ENCODE assay signal across 8 mouse cellular contexts in genomic region chr6:86849692-86850445, GRCm38 (mm10). TPM values are rescaled to one million over a fixed set of nuclear protein-coding genes. Genes with fewer than 3 reads are reported as not detected.
DNase-seq lines count a peak whose midpoint lies in the region; ATAC-seq and TF ChIP-seq lines count a peak whose summit lies in the region.

No protein-coding gene starts in this region.

- intact Hi-C loops in left cerebral cortex, postnatal 36 days (cut with DNase I) = loop anchor here (2.0 kb wide), 1 partner anchor 69 kb away; no protein-coding TSS in a partner anchor

- under 1% methylated on average over 35 of the region's 36 CpGs for WGBS in forebrain, embryonic 13.5 days
- WGBS in hindbrain, embryonic 15.5 days = under 1% methylated on average over 36 of the region's 36 CpGs
- under 1% methylated on average over 36 of the region's 36 CpGs for WGBS in liver, adult 2 months
- under 1% methylated on average over 36 of the region's 36 CpGs for WGBS in midbrain, postnatal 0 days

- peak; percentile 66 for ATAC-seq in forebrain, embryonic 13.5 days
- ATAC-seq in hindbrain, embryonic 15.5 days (ENCODE audit: low FRiP score, low read depth) = peak; percentile 59; the same call in 1 of the 2 replicates
- peak; percentile 66 for ATAC-seq in midbrain, postnatal 0 days (ENCODE audit: low FRiP score)

- peak overlapping the region; percentile 91 for H3K4me2 ChIP-seq in forebrain, embryonic 13.5 days
- H3K4me2 ChIP-seq in hindbrain, embryonic 15.5 days = peak overlapping the region; percentile 92
- H3K4me2 ChIP-seq in midbrain, postnatal 0 days (ENCODE audit: low read depth, low read length, poor library complexity, severe bottlenecking) = peak overlapping the region; percentile 79

- peak overlapping the region; percentile 89 for H3K9ac ChIP-seq in forebrain, embryonic 13.5 days
- H3K9ac ChIP-seq in hindbrain, embryonic 15.5 days = peak overlapping the region; percentile 93
- H3K9ac ChIP-seq in liver, adult 2 months (ENCODE audit: low read depth, low read length) = peak overlapping the region; percentile 83
- peak overlapping the region; percentile 83 for H3K9ac ChIP-seq in midbrain, postnatal 0 days (replicated peaks; ENCODE audit: low read length, poor library complexity, severe bottlenecking)

- H3K9me3 ChIP-seq in forebrain, embryonic 13.5 days (replicated peaks) = no peaks in the 10 kb centered on the region
- H3K9me3 ChIP-seq in hindbrain, embryonic 15.5 days = no peaks in the 10 kb centered on the region
- H3K9me3 ChIP-seq in midbrain, postnatal 0 days (ENCODE audit: low read length) = no peaks in the 10 kb centered on the region

- peak overlapping the region; percentile 77 for H3K4me3 ChIP-seq in forebrain, embryonic 13.5 days
- peak overlapping the region; percentile 94 for H3K4me3 ChIP-seq in hindbrain, embryonic 15.5 days
- peak overlapping the region; percentile 79 for H3K4me3 ChIP-seq in liver, adult 2 months (ENCODE audit: insufficient read depth, low read depth, low read length)
- H3K4me3 ChIP-seq in midbrain, postnatal 0 days (ENCODE audit: low read depth, low read length) = peak overlapping the region; percentile 89

- TF ChIP-seq POLR2A in liver, adult 2 months (IDR thresholded peaks at IDR 0.05; ENCODE audit: extremely low read depth, insufficient read depth, low read length) = no peak

- peaks cover 21% of the 10 kb centered on the region; the same call in 1 of the 2 replicates for H3K79me2 ChIP-seq in liver, adult 2 months (ENCODE audit: control insufficient read depth, insufficient read depth, low read length)

- peaks cover 8% of the 10 kb centered on the region for H3K36me3 ChIP-seq in forebrain, embryonic 13.5 days (ENCODE audit: poor library complexity, severe bottlenecking)
- no peaks in the 10 kb centered on the region for H3K36me3 ChIP-seq in hindbrain, embryonic 15.5 days
- H3K36me3 ChIP-seq in liver, adult 2 months (ENCODE audit: control insufficient read depth, insufficient read depth, low read length) = no peaks in the 10 kb centered on the region
- no peaks in the 10 kb centered on the region for H3K36me3 ChIP-seq in midbrain, postnatal 0 days (ENCODE audit: insufficient read depth, low read length)

- no peaks in the 10 kb centered on the region for H3K27me3 ChIP-seq in forebrain, embryonic 13.5 days
- no peaks in the 10 kb centered on the region for H3K27me3 ChIP-seq in hindbrain, embryonic 15.5 days
- H3K27me3 ChIP-seq in liver, adult 2 months (ENCODE audit: control insufficient read depth, insufficient read depth, low read length) = no peaks in the 10 kb centered on the region
- H3K27me3 ChIP-seq in midbrain, postnatal 0 days (ENCODE audit: insufficient read depth, low read length) = no peaks in the 10 kb centered on the region

- no peak for TF ChIP-seq CTCF in liver, adult 2 months (IDR thresholded peaks at IDR 0.05; ENCODE audit: low read depth, low read length)
- TF ChIP-seq CTCF in midbrain, postnatal 0 days (IDR thresholded peaks at IDR 0.05) = no peak

- peaks cover 46% of the 10 kb centered on the region for H3K4me1 ChIP-seq in forebrain, embryonic 13.5 days
- H3K4me1 ChIP-seq in hindbrain, embryonic 15.5 days (replicated peaks) = peaks cover 54% of the 10 kb centered on the region
- peaks cover 12% of the 10 kb centered on the region for H3K4me1 ChIP-seq in liver, adult 2 months (ENCODE audit: control insufficient read depth, insufficient read depth, low read length)
- peaks cover 17% of the 10 kb centered on the region; the same call in 1 of the 2 replicates for H3K4me1 ChIP-seq in midbrain, postnatal 0 days (ENCODE audit: insufficient read depth, low read length)

- DNase-seq in left cerebral cortex, adult 18-20 months (ENCODE audit: low spot score in 2 of 2) = peak; percentile 47 to 52
- DNase-seq in left cerebral cortex, postnatal 36 days (ENCODE audit: low spot score in 2 of 2) = no peak
- DNase-seq in adrenal gland, adult 8-10 months = peak; percentile 57
- DNase-seq in liver, adult 2 months (ENCODE audit: extremely low read depth, low read depth, low spot score) = no peak
- DNase-seq in midbrain, postnatal 0 days (ENCODE audit: low spot score) = peak; percentile 57
- DNase-seq in layer of hippocampus, postnatal 10 days (ENCODE audit: low spot score in 2 of 2) = no peak

- H3K27ac ChIP-seq in forebrain, embryonic 13.5 days = peak overlapping the region; percentile 96
- H3K27ac ChIP-seq in hindbrain, embryonic 15.5 days (replicated peaks) = peak overlapping the region; percentile 98
- H3K27ac ChIP-seq in liver, adult 2 months (replicated peaks; ENCODE audit: insufficient read depth, low read depth, low read length) = peak overlapping the region; percentile 91
- peak overlapping the region; percentile 92 for H3K27ac ChIP-seq in midbrain, postnatal 0 days (ENCODE audit: low read depth, low read length)

RNA-seq across cellular contexts. Expression of gene Aak1, which starts 0.6 kb away (rescaled TPM):
- total RNA-seq in left cerebral cortex, adult 18-20 months (2021) = 100 to 1,000 TPM; 406 to 417 TPM
- 100 to 1,000 TPM; 399 to 437 TPM for total RNA-seq in left cerebral cortex, postnatal 36 days (2021)
- total RNA-seq in adrenal gland, adult 8-10 months (2022) = 100 to 1,000 TPM; 129 to 147 (median 132) TPM
- 21.3 and 24.3 TPM in 2 replicates for polyA plus RNA-seq in forebrain, embryonic 13.5 days (2015; fragmentation: Nextera tagmentation; extraction: Ambion mirVana)
- polyA plus RNA-seq in hindbrain, embryonic 15.5 days (2015; fragmentation: Nextera tagmentation; extraction: Ambion mirVana) = 43.7 and 45.1 TPM in 2 replicates
- 2.6 and 5.8 TPM in 2 replicates for total RNA-seq in liver, adult 2 months (2014; rRNA removed)
- polyA plus RNA-seq in liver, adult 2 months (2012; rRNA removed) = 5.2 and 7.2 TPM in 2 replicates
- total RNA-seq in midbrain, postnatal 0 days (2014; rRNA removed) = 74.4 and 79.2 TPM in 2 replicates
- 29.1 and 41.8 TPM in 2 replicates for polyA plus RNA-seq in midbrain, postnatal 0 days (2015; fragmentation: Nextera tagmentation; extraction: Ambion mirVana)
- total RNA-seq in layer of hippocampus, postnatal 10 days (2021) = 100 to 1,000 TPM; 276 to 295 TPM

RNA-seq across cellular contexts. Expression of gene Anxa4, which starts 56.5 kb away (rescaled TPM):
- total RNA-seq in left cerebral cortex, adult 18-20 months (2021) = 10 to 100 TPM in 1 of 2 experiments, 1 to 10 TPM in 1; 9.6 to 10.2 TPM
- 1 to 10 TPM; 4.6 to 6.3 TPM for total RNA-seq in left cerebral cortex, postnatal 36 days (2021)
- 100 to 1,000 TPM in 1 of 4 experiments, 10 to 100 TPM in 3; 77.0 to 102 (median 86.9) TPM for total RNA-seq in adrenal gland, adult 8-10 months (2022)
- 2.9 and 3.2 TPM in 2 replicates for polyA plus RNA-seq in forebrain, embryonic 13.5 days (2015; fragmentation: Nextera tagmentation; extraction: Ambion mirVana)
- polyA plus RNA-seq in hindbrain, embryonic 15.5 days (2015; fragmentation: Nextera tagmentation; extraction: Ambion mirVana) = 4.6 and 7.4 TPM in 2 replicates
- total RNA-seq in liver, adult 2 months (2014; rRNA removed) = 49.1 and 57.6 TPM in 2 replicates
- 31.2 and 31.7 TPM in 2 replicates for polyA plus RNA-seq in liver, adult 2 months (2012; rRNA removed)
- 3.6 and 3.9 TPM in 2 replicates for total RNA-seq in midbrain, postnatal 0 days (2014; rRNA removed)
- 5.0 and 5.7 TPM in 2 replicates for polyA plus RNA-seq in midbrain, postnatal 0 days (2015; fragmentation: Nextera tagmentation; extraction: Ambion mirVana)
- total RNA-seq in layer of hippocampus, postnatal 10 days (2021) = 1 to 10 TPM; 6.1 to 6.4 TPM

Comparison
In these comparisons a context has a peak if more than half of its experiments do, and no peak if none do; other contexts are left out.
1. DNase-seq: peak in left cerebral cortex, adult 18-20 months (2 of 2), adrenal gland, adult 8-10 months (single experiment) and midbrain, postnatal 0 days (single experiment); none in left cerebral cortex, postnatal 36 days (0 of 2), liver, adult 2 months (single experiment) and layer of hippocampus, postnatal 10 days (0 of 2).
2. RNA of gene Aak1, which starts 0.6 kb away (total RNA-seq): 399 to 437 TPM in left cerebral cortex, postnatal 36 days, 406 to 417 TPM in left cerebral cortex, adult 18-20 months, 276 to 295 TPM in layer of hippocampus, postnatal 10 days, 129 to 147 TPM in adrenal gland, adult 8-10 months and 74.4 to 79.2 TPM in midbrain, postnatal 0 days; 2.6 to 5.8 TPM in liver, adult 2 months; every median in the first group is over 10 times any median in the second.
3. Peak in every context shown above with its lines, with median percentiles within 50 percentile points of each other: ATAC-seq, H3K27ac ChIP-seq, H3K4me2 ChIP-seq, H3K4me3 ChIP-seq and H3K9ac ChIP-seq.